Mouse (Mus musculus) liver, embryonic 15.5 days (tissue): ENCODE measurements around the gene Nfe2. TPM values are rescaled to one million over a fixed set of nuclear protein-coding genes. Genes with fewer than 3 reads are reported as not detected.

Source experiments
- ATAC-seq: fragments of 200-750 bp; cut with Nextera tagmentation; 2 replicates; pipeline ENCODE4 v1.8.0; 2017; ENCODE audit warnings: moderate number of reproducible peaks, mild to moderate bottlenecking, moderate library complexity; ENCODE audit not compliant: insufficient read depth
- H3K27ac ChIP-seq: fragments of 300-500 bp; sonication (generic); replicated peaks from 2 replicates; pipeline ENCODE4 v1.5.1; 2015; ENCODE audit warnings: mild to moderate bottlenecking, inconsistent platforms
- H3K27me3 ChIP-seq: fragments of 300-500 bp; sonication (generic); 2 replicates; pipeline ENCODE4 v1.6.1; 2015; ENCODE audit warnings: mild to moderate bottlenecking, inconsistent platforms
- H3K36me3 ChIP-seq: fragments of 300-500 bp; sonication (generic); replicated peaks from 2 replicates; pipeline ENCODE4 v1.6.1; 2015; ENCODE audit warnings: moderate library complexity, mild to moderate bottlenecking, inconsistent platforms
- H3K4me1 ChIP-seq: fragments of 300-500 bp; sonication (generic); replicated peaks from 2 replicates; pipeline ENCODE4 v1.6.1; 2015; ENCODE audit warnings: inconsistent platforms
- H3K4me2 ChIP-seq: fragments of 300-500 bp; sonication (generic); 2 replicates; pipeline ENCODE4 v1.6.1; 2015; ENCODE audit warnings: moderate library complexity, mild to moderate bottlenecking, inconsistent platforms
- H3K4me3 ChIP-seq: fragments of 300-500 bp; sonication (generic); replicated peaks from 2 replicates; pipeline ENCODE4 v1.5.1; 2015; ENCODE audit warnings: mild to moderate bottlenecking, inconsistent platforms
- H3K9ac ChIP-seq: fragments of 300-500 bp; sonication (generic); 2 replicates; pipeline ENCODE4 v1.6.1; 2015; ENCODE audit warnings: moderate library complexity, mild to moderate bottlenecking, inconsistent platforms
- H3K9me3 ChIP-seq: fragments of 300-500 bp; sonication (generic); replicated peaks from 2 replicates; pipeline ENCODE4 v1.6.1; 2016; ENCODE audit warnings: inconsistent platforms
- WGBS: fragments of 180-500 bp; shearing (Covaris S2); methylation state at CpG from one replicate; pipeline ENCODE4 v1.1.7; 2015; ENCODE audit warnings: mixed read lengths; ENCODE audit not compliant: insufficient replicate concordance; 5-methylcytosine and 5-hydroxymethylcytosine counted together
- polyA plus RNA-seq: library from polyadenylated mRNA; unstranded; fragments of >200 nt; fragmentation: Nextera tagmentation; extraction: Ambion mirVana; gene quantifications from 2 replicates; pipeline ENCODE4 v1.2.1, GENCODE M21; 2015

Nfe2 gene
- polyA plus RNA-seq, 1 experiment from 2014 or later = 207 TPM

- Histone ChIP-seq H3K4me3 (no peak overlapping the region), H3K4me2 (no peak overlapping the region), H3K9me3 (no peaks in the 10 kb centered on the region), H3K36me3 (peaks cover 42% of the 10 kb centered on the region), H3K27me3 (peaks cover 40% of the 10 kb centered on the region), H3K27ac (no peak overlapping the region), H3K4me1 (peaks cover 37% of the 10 kb centered on the region), H3K9ac (no peak overlapping the region)
- no peak for ATAC-seq
- WGBS = 39% methylated on average over 2 of the region's 2 CpGs
Measured at GRCm38 (mm10) chr15:103300560-103300959, 42.4 kb upstream of the Nfe2 start.

DNA sequence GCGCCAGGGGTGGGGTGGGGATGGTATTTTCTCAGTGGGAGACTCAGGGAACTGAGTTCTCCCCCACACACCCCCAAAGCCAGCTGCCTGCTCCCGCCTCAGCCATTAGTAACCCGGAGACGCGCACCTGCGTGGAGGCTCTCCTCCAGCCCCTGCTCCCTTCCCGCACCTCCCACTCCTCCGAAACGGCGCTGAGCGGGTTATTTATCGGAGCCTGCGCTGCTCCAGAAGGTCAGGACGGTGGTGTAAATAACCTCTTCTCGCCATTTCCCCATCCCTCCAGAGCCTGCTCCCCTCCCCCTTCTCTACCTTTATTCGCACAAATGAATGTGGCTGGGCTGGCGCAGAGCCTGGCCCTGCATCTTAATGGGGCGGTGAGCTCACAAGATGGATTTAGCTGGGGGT is 41.9 kb upstream of the Nfe2 start:
- ATAC-seq = no peak
- H3K9me3 ChIP-seq = no peaks in the 10 kb centered on the region
- peaks cover 47% of the 10 kb centered on the region for H3K36me3 ChIP-seq
- H3K4me1 ChIP-seq = peaks cover 32% of the 10 kb centered on the region
- 68% methylated on average over 18 of the region's 18 CpGs for WGBS
- H3K27ac ChIP-seq = no peak overlapping the region
- no peak overlapping the region for H3K4me2 ChIP-seq
- no peak overlapping the region for H3K9ac ChIP-seq
- peaks cover 35% of the 10 kb centered on the region for H3K27me3 ChIP-seq
- H3K4me3 ChIP-seq = no peak overlapping the region

GRCm38 (mm10) chr15:103299644-103300043 is 41.4 kb upstream of the Nfe2 start:
- Histone ChIP-seq H3K27ac (no peak overlapping the region), H3K4me3 (no peak overlapping the region), H3K9me3 (no peaks in the 10 kb centered on the region), H3K4me1 (peaks cover 28% of the 10 kb centered on the region), H3K9ac (no peak overlapping the region), H3K4me2 (no peak overlapping the region), H3K27me3 (peaks cover 31% of the 10 kb centered on the region), H3K36me3 (peaks cover 49% of the 10 kb centered on the region)
- WGBS = 75% methylated on average over 8 of the region's 8 CpGs
- no peak for ATAC-seq

- peaks cover 25% of the 10 kb centered on the region for H3K27me3 ChIP-seq
- H3K27ac ChIP-seq = no peak overlapping the region
- WGBS = 76% methylated on average over 5 of the region's 5 CpGs
- no peak overlapping the region for H3K9ac ChIP-seq
- no peaks in the 10 kb centered on the region for H3K9me3 ChIP-seq
- ATAC-seq = no peak
- no peak overlapping the region for H3K4me3 ChIP-seq
- peaks cover 52% of the 10 kb centered on the region for H3K36me3 ChIP-seq
- peaks cover 22% of the 10 kb centered on the region for H3K4me1 ChIP-seq
- no peak overlapping the region for H3K4me2 ChIP-seq
Measured at GRCm38 (mm10) chr15:103298861-103299616, 40.8 kb upstream of the Nfe2 start.

DNA sequence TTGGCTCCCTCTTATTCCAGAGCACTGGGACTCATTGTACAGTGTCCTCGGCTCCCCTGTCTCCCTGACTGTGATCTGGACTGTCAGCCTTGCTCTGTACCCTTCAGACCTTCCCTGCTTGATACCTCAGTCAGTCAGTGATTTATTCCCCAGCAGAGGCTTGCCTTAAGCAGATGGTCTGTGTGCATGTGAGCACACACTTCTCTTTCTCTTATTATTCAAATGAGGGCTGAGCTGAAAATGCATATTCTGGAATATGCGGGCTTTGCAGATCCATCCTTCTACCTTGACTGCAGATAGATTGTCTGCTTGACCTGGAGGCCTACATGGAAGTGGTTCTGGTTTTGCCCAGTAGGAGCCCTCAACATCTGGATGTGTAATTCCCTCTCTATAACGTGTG is 39.8 kb upstream of the Nfe2 start:
- Histone ChIP-seq H3K27ac (no peak overlapping the region), H3K4me3 (no peak overlapping the region), H3K4me2 (no peak overlapping the region), H3K27me3 (peaks cover 15% of the 10 kb centered on the region), H3K9ac (no peak overlapping the region), H3K4me1 (peaks cover 16% of the 10 kb centered on the region), H3K36me3 (peaks cover 62% of the 10 kb centered on the region), H3K9me3 (no peaks in the 10 kb centered on the region)
- ATAC-seq = no peak
- WGBS = 78% methylated on average over 3 of the region's 3 CpGs

GRCm38 (mm10) chr15:103297313-103297712 is 39.1 kb upstream of the Nfe2 start:
- Histone ChIP-seq H3K9me3 (no peaks in the 10 kb centered on the region), H3K4me2 (no peak overlapping the region), H3K4me3 (no peak overlapping the region), H3K36me3 (peaks cover 70% of the 10 kb centered on the region), H3K27me3 (peaks cover 8% of the 10 kb centered on the region), H3K4me1 (peaks cover 10% of the 10 kb centered on the region), H3K9ac (no peak overlapping the region), H3K27ac (no peak overlapping the region)
- 80% methylated on average over 6 of the region's 6 CpGs for WGBS
- no peak for ATAC-seq

GRCm38 (mm10) chr15:103295851-103296250 is 37.6 kb upstream of the Nfe2 start:
- peaks cover 3% of the 10 kb centered on the region; the same call in 1 of the 2 replicates for H3K4me1 ChIP-seq
- H3K4me2 ChIP-seq = no peak overlapping the region
- no peak overlapping the region for H3K9ac ChIP-seq
- no peaks in the 10 kb centered on the region for H3K27me3 ChIP-seq
- no peaks in the 10 kb centered on the region for H3K9me3 ChIP-seq
- WGBS = 33% methylated on average over 5 of the region's 5 CpGs
- no peak for ATAC-seq
- no peak overlapping the region for H3K4me3 ChIP-seq
- no peak overlapping the region for H3K27ac ChIP-seq
- peaks cover 84% of the 10 kb centered on the region for H3K36me3 ChIP-seq

DNA sequence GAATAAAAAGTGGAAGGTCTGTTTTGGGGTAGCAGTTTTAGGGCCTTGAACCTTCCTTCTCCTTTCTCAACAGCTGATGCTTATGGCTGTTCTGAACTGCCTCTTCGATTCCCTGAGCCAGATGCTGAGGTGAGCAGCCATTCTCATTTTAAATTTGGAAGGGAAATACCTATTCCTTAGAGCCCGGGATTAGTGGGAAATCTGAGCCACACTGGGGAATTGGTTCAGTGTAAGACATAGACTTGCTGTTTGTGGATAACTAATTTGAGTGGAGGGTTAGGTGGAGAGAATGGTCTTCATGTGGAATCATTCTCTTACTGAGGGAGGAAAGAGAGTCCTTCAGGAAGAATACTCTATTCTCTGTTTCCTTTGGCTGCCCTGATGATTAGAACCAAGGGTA is 36.4 kb upstream of the Nfe2 start:
- no peak for ATAC-seq
- peaks cover 94% of the 10 kb centered on the region for H3K36me3 ChIP-seq
- H3K4me3 ChIP-seq = no peak overlapping the region
- H3K4me1 ChIP-seq = no peaks in the 10 kb centered on the region
- no peaks in the 10 kb centered on the region for H3K27me3 ChIP-seq
- no peak overlapping the region for H3K9ac ChIP-seq
- WGBS = 75% methylated on average over 2 of the region's 2 CpGs
- no peaks in the 10 kb centered on the region for H3K9me3 ChIP-seq
- H3K27ac ChIP-seq = no peak overlapping the region
- H3K4me2 ChIP-seq = no peak overlapping the region

- no peaks in the 10 kb centered on the region for H3K9me3 ChIP-seq
- no peak for ATAC-seq
- no peak overlapping the region for H3K4me3 ChIP-seq
- H3K36me3 ChIP-seq = peaks cover 94% of the 10 kb centered on the region
- H3K27me3 ChIP-seq = no peaks in the 10 kb centered on the region
- H3K4me1 ChIP-seq = no peaks in the 10 kb centered on the region
- H3K4me2 ChIP-seq = no peak overlapping the region
- WGBS = 95% methylated on average over 2 of the region's 2 CpGs
- no peak overlapping the region for H3K9ac ChIP-seq
- no peak overlapping the region for H3K27ac ChIP-seq
Measured at GRCm38 (mm10) chr15:103293375-103293774, 35.2 kb upstream of the Nfe2 start.

DNA sequence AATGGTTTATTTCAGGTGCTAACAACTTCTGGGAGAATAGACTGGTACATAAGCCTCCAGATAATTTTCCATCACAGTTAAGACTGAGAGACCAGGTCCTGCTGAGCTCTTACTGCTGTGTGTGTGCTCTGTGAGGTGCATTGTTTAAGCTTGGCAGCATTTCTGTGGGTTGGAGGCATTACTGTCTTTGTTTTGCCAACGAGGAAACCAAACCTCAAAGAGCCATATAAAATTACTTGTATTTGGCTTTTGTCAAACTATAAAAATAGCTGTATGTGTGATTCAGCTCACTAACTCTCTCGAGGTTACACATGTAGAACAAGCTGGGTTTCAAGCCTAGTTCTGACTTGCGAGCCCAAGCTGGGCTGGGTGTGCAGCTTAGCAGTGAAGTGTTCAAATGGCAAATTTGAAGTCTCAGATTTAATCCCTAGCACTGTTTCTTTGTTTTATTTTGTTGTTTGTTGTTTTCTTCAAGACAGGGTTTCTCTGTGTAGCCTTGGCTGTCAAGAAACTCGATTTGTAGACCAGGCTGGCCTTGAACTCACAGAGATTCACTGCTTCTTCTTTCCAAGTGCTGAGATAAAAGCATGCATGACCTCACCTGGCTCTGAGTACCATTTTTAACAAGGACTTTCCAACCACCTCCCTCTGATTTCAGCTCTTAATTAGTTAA is 34.6 kb upstream of the Nfe2 start:
- no peak for ATAC-seq
- WGBS = 90% methylated on average over 4 of the region's 4 CpGs
- H3K4me1 ChIP-seq = no peaks in the 10 kb centered on the region
- no peak overlapping the region for H3K9ac ChIP-seq
- no peak overlapping the region for H3K4me3 ChIP-seq
- no peak overlapping the region for H3K4me2 ChIP-seq
- no peak overlapping the region for H3K27ac ChIP-seq
- H3K9me3 ChIP-seq = no peaks in the 10 kb centered on the region
- no peaks in the 10 kb centered on the region for H3K27me3 ChIP-seq
- peaks cover 90% of the 10 kb centered on the region for H3K36me3 ChIP-seq

- no peak for ATAC-seq
- WGBS = 91% methylated on average over 9 of the region's 9 CpGs
- H3K9ac ChIP-seq = no peak overlapping the region
- peaks cover 2% of the 10 kb centered on the region for H3K4me1 ChIP-seq
- H3K4me2 ChIP-seq = no peak overlapping the region
- peaks cover 86% of the 10 kb centered on the region for H3K36me3 ChIP-seq
- H3K27ac ChIP-seq = no peak overlapping the region
- no peak overlapping the region for H3K4me3 ChIP-seq
- H3K9me3 ChIP-seq = no peaks in the 10 kb centered on the region
- no peaks in the 10 kb centered on the region for H3K27me3 ChIP-seq
Measured at GRCm38 (mm10) chr15:103290843-103291242, 32.6 kb upstream of the Nfe2 start.
